Mouse (Mus musculus) embryonic facial prominence, embryonic 14.5 days (tissue): ENCODE data around the gene Zbtb45. TPM values are rescaled to one million over a fixed set of nuclear protein-coding genes. Genes with fewer than 3 reads are reported as not detected.

Experiments
- ATAC-seq: fragments of 200-750 bp; cut with Nextera tagmentation; 2 replicates; pipeline ENCODE4 v1.8.0; 2017; ENCODE audit warnings: low read depth, moderate number of reproducible peaks, moderate TSS enrichment
- DNase-seq: peaks from one replicate; pipeline ENCODE4 v3.0.0-alpha.2; 2015; ENCODE audit warnings: low spot score
- H3K27ac ChIP-seq: fragments of 300-500 bp; sonication (generic); replicated peaks from 2 replicates; pipeline ENCODE4 v1.5.1; 2014; ENCODE audit warnings: low read depth, mild to moderate bottlenecking, low read length, moderate library complexity
- H3K27me3 ChIP-seq: fragments of 300-500 bp; sonication (generic); replicated peaks from 2 replicates; pipeline ENCODE4 v1.6.1; 2014; ENCODE audit warnings: low read length; ENCODE audit not compliant: control insufficient read depth, insufficient read depth
- H3K36me3 ChIP-seq: fragments of 300-500 bp; sonication (generic); 2 replicates; pipeline ENCODE4 v1.6.1; 2014; ENCODE audit warnings: low read length, mixed read lengths; ENCODE audit not compliant: control insufficient read depth, insufficient read depth
- H3K4me1 ChIP-seq: fragments of 300-500 bp; sonication (generic); 2 replicates; pipeline ENCODE4 v1.6.1; 2014; ENCODE audit warnings: antibody characterized with exemption, low read length; ENCODE audit not compliant: control insufficient read depth, insufficient read depth
- H3K4me2 ChIP-seq: fragments of 300-500 bp; sonication (generic); 2 replicates; pipeline ENCODE4 v1.6.1; 2014; ENCODE audit warnings: low read depth, mild to moderate bottlenecking, low read length, moderate library complexity, mixed read lengths
- H3K4me3 ChIP-seq: fragments of 300-500 bp; sonication (generic); 2 replicates; pipeline ENCODE4 v1.5.1; 2014; ENCODE audit warnings: low read depth, mild to moderate bottlenecking, low read length
- H3K9ac ChIP-seq: fragments of 300-500 bp; sonication (generic); 2 replicates; pipeline ENCODE4 v1.6.1; 2014; ENCODE audit warnings: low read depth, mild to moderate bottlenecking, low read length, moderate library complexity, mixed read lengths
- H3K9me3 ChIP-seq: fragments of 300-500 bp; sonication (generic); 2 replicates; pipeline ENCODE4 v1.6.1; 2016; ENCODE audit warnings: low read length; ENCODE audit not compliant: control insufficient read depth
- WGBS: fragments of 180-500 bp; shearing (Covaris S2); extraction: QIAGEN DNeasy Blood & Tissue Kit; methylation state at CpG from one replicate; pipeline ENCODE4 v1.1.7; 2014; 5-methylcytosine and 5-hydroxymethylcytosine counted together
- polyA plus RNA-seq: library from polyadenylated mRNA; unstranded; fragments of >200 nt; fragmentation: Nextera tagmentation; extraction: Ambion mirVana; gene quantifications from 2 replicates; pipeline ENCODE4 v1.2.1, GENCODE M21; 2014

Zbtb45 gene
- polyA plus RNA-seq, 1 experiment from 2014 or later, result 20.0 TPM

DNA sequence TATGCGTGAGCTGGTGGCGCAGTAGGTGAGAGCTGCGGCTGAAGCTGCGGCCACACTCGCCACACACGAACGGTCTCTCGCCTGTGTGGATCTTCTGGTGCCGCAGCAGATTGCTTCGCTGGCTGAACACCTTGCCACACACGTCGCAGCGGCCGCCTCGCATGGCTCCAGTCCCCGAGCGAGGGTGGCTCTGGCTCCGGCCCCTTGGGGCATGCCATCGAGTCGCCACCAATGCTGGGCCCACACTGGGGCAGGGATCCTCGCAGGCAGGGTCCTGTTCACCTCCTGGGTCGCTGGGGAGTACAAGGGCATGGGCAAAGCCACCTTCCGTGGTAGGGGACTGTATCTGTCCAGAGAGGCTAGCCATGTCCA is 34.4 kb upstream of the Zbtb45 start:
- no peak for DNase-seq
- Histone ChIP-seq H3K36me3 (no peaks in the 10 kb centered on the region), H3K27me3 (peaks cover 46% of the 10 kb centered on the region), H3K4me3 (peak overlapping the region; percentile 43), H3K4me2 (peak overlapping the region; percentile 81), H3K4me1 (peaks cover 8% of the 10 kb centered on the region), H3K9ac (peak overlapping the region; percentile 65), H3K9me3 (no peaks in the 10 kb centered on the region), H3K27ac (no peak overlapping the region)
- 2% methylated on average over 14 of the region's 23 CpGs for WGBS
- ATAC-seq, result 0 out of 2 replicates have a peak, but pooled peaks have one; percentile 2

- ATAC-seq (peak; percentile 47), DNase-seq (no peak)
- Histone ChIP-seq H3K27ac (no peak overlapping the region), H3K4me2 (peak overlapping the region; percentile 81), H3K4me1 (peaks cover 14% of the 10 kb centered on the region), H3K27me3 (peaks cover 46% of the 10 kb centered on the region), H3K9me3 (no peaks in the 10 kb centered on the region), H3K9ac (peak overlapping the region; percentile 65), H3K36me3 (no peaks in the 10 kb centered on the region), H3K4me3 (peak overlapping the region; percentile 43)
- 9% methylated on average over 57 of the region's 88 CpGs for WGBS
Observed at GRCm38 (mm10) chr7:13043445-13044253, 33.8 kb upstream of the Zbtb45 start.

GRCm38 (mm10) chr7:13043120-13043444 is 33.2 kb upstream of the Zbtb45 start:
- Histone ChIP-seq H3K27ac (no peak overlapping the region), H3K27me3 (peaks cover 46% of the 10 kb centered on the region), H3K4me1 (peaks cover 15% of the 10 kb centered on the region), H3K9me3 (no peaks in the 10 kb centered on the region), H3K9ac (no peak overlapping the region), H3K36me3 (no peaks in the 10 kb centered on the region), H3K4me2 (peak overlapping the region; percentile 81), H3K4me3 (peak overlapping the region; percentile 43)
- ATAC-seq (no peak), DNase-seq (no peak)
- 33% methylated on average over 16 of the region's 16 CpGs for WGBS

- DNase-seq, result no peak
- H3K9me3 ChIP-seq, result no peaks in the 10 kb centered on the region
- no peaks in the 10 kb centered on the region for H3K36me3 ChIP-seq
- H3K27me3 ChIP-seq, result peaks cover 46% of the 10 kb centered on the region
- no peak overlapping the region for H3K4me3 ChIP-seq
- no peak for ATAC-seq
- WGBS, result 79% methylated on average over 6 of the region's 6 CpGs
- no peak overlapping the region for H3K4me2 ChIP-seq
- H3K27ac ChIP-seq, result no peak overlapping the region
- H3K4me1 ChIP-seq, result peaks cover 15% of the 10 kb centered on the region
- H3K9ac ChIP-seq, result no peak overlapping the region
Observed at GRCm38 (mm10) chr7:13042511-13042910, 32.7 kb upstream of the Zbtb45 start.

- H3K27ac ChIP-seq, result no peak overlapping the region
- H3K9me3 ChIP-seq, result no peaks in the 10 kb centered on the region
- H3K4me1 ChIP-seq, result peaks cover 23% of the 10 kb centered on the region
- no peak overlapping the region for H3K4me2 ChIP-seq
- WGBS, result 89% methylated on average over 1 of the region's 1 CpGs
- no peak for DNase-seq
- peaks cover 3% of the 10 kb centered on the region for H3K36me3 ChIP-seq
- H3K4me3 ChIP-seq, result no peak overlapping the region
- no peak for ATAC-seq
- no peak overlapping the region for H3K9ac ChIP-seq
- H3K27me3 ChIP-seq, result peaks cover 46% of the 10 kb centered on the region
Observed at GRCm38 (mm10) chr7:13041256-13041655, 31.4 kb upstream of the Zbtb45 start.

DNA sequence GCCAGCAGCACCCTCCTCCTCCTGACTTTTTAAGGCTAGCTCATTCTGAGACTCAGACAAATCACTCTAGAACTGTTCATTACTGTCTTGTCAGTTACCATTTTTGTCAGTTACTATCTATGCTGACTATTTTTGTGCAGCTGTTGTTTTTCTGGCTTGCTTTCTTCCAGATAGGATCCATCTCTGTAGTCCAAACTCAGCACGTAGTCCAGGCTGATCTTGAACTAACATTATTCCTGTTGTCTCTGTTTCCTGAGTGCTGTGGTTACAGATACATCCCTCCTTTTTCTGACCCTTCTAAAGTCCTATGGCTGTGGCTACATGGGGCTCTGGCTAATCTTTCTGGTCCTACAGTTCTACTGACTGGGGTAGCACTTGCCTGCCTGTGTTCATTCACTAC is 29.3 kb upstream of the Zbtb45 start:
- Histone ChIP-seq H3K9ac (peak overlapping the region; percentile 98), H3K27me3 (peaks cover 29% of the 10 kb centered on the region), H3K4me1 (peaks cover 23% of the 10 kb centered on the region), H3K9me3 (no peaks in the 10 kb centered on the region), H3K4me2 (peak overlapping the region; percentile 90), H3K36me3 (peaks cover 17% of the 10 kb centered on the region), H3K4me3 (no peak overlapping the region; the same call in 1 of the 2 replicates), H3K27ac (no peak overlapping the region)
- DNase-seq, result no peak
- no peak for ATAC-seq
- 83% methylated on average over 1 of the region's 1 CpGs for WGBS

DNA sequence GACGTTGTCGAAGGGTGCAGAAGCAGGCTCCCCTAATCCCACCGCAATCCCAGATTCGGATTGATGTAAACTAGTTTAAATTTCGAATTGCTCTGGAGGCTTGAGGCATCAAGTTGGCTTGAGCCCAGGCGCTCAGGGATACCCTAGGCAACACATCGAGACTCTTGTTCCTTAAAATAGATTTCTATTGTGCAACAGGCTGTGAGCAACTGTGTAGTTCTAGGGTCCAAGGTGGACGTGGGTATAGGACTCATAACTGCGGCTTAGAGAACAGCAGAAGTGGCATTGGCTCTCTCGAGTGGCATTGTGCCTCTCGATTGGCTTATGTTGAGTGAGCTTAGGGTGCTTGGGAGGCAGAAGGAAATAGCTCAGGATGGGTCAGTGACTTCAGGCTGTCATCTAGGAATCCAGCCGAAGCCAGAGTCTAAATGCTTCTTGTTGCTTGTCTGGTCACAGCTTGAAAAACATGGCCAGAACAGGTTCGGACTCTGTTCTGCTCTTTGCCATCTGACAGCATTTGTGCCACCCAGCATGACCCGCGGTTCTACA is 28.9 kb upstream of the Zbtb45 start:
- Histone ChIP-seq H3K4me1 (peaks cover 23% of the 10 kb centered on the region), H3K4me2 (peak overlapping the region; percentile 90), H3K27ac (peak overlapping the region; percentile 99), H3K9me3 (no peaks in the 10 kb centered on the region), H3K4me3 (peak overlapping the region; percentile 69), H3K27me3 (peaks cover 24% of the 10 kb centered on the region), H3K9ac (peak overlapping the region; percentile 98), H3K36me3 (peaks cover 17% of the 10 kb centered on the region)
- ATAC-seq (no peak), DNase-seq (peak; percentile 47)
- 23% methylated on average over 15 of the region's 15 CpGs for WGBS

- H3K27me3 ChIP-seq, result peaks cover 18% of the 10 kb centered on the region
- 0% methylated on average over 39 of the region's 65 CpGs for WGBS
Observed at GRCm38 (mm10) chr7:13037901-13038555, 28.2 kb upstream of the Zbtb45 start, which contains the start of gene Ube2m. Gene Ube2m (minus strand): TSS chr7:13038275.

More at GRCm38 (mm10) chr7:13037901-13038555, 28.2 kb upstream of the Zbtb45 start, which contains the start of gene Ube2m:
- H3K4me3 ChIP-seq, result peak within 1 kb of the TSS; percentile 69
- ATAC-seq (peak; percentile 91), DNase-seq (peak; percentile 99)
- peak within 1 kb of the TSS; percentile 90 for H3K4me2 ChIP-seq
- no peaks in the 10 kb centered on the region for H3K9me3 ChIP-seq
- H3K27ac ChIP-seq, result peak within 1 kb of the TSS; percentile 99
- H3K9ac ChIP-seq, result peak within 1 kb of the TSS; percentile 98
- peaks cover 26% of the 10 kb centered on the region for H3K4me1 ChIP-seq
- peaks cover 17% of the 10 kb centered on the region for H3K36me3 ChIP-seq
